Mouse (Mus musculus) MEL (cell line): Measurements from ENCODE around the gene Gm21970. TPM values are rescaled to one million over a fixed set of nuclear protein-coding genes. Genes with fewer than 3 reads are reported as not detected.

ENCODE experiments used
- DNase-seq: peaks from one replicate; pipeline ENCODE4 v3.0.0; 2011; ENCODE audit warnings: low read depth, low spot score
- H3K27ac ChIP-seq: 2 replicates; pipeline ENCODE4 v1.5.1; 2012; ENCODE audit warnings: low read depth, mild to moderate bottlenecking, control low read depth, low read length, moderate library complexity; ENCODE audit not compliant: control insufficient read depth
- H3K27me3 ChIP-seq, 2 experiments: fragments of 150-350 bp in 1 of 2; sonication (generic) in 1 of 2; 2 replicates each; pipeline ENCODE4 v1.6.1; 2012; ENCODE audit warnings: low read length in 2 of 2, mild to moderate bottlenecking in 2 of 2, improper control_type of control experiment in 1 of 2, moderate library complexity in 1 of 2; ENCODE audit not compliant: insufficient read depth in 2 of 2, control insufficient read depth in 1 of 2
- H3K36me3 ChIP-seq, 2 experiments: 2 replicates each; pipeline ENCODE4 v1.6.1; 2012 to 2014; ENCODE audit warnings: low read length in 2 of 2, improper control_type of control experiment in 1 of 2, inconsistent platforms in 1 of 2, mild to moderate bottlenecking in 1 of 2; ENCODE audit not compliant: insufficient read depth in 2 of 2, control insufficient read depth in 1 of 2
- H3K4me1 ChIP-seq, 2 experiments: fragments of 150-350 bp in 1 of 2; sonication (generic) in 1 of 2; 2 replicates each; pipeline ENCODE4 v1.6.1; 2012; ENCODE audit warnings: low read length in 2 of 2, improper control_type of control experiment in 1 of 2, mild to moderate bottlenecking in 1 of 2; ENCODE audit not compliant: insufficient read depth in 2 of 2, control insufficient read depth in 1 of 2
- H3K4me3 ChIP-seq, 2 experiments: fragments of 150-350 bp in 1 of 2; sonication (generic) in 1 of 2; 2 replicates each; pipeline ENCODE4 v1.5.1; 2012; ENCODE audit warnings: low read depth in 2 of 2, low read length in 2 of 2, mild to moderate bottlenecking in 2 of 2, moderate library complexity in 2 of 2, control low read depth in 1 of 2, improper control_type of control experiment in 1 of 2; ENCODE audit not compliant: control insufficient read depth in 1 of 2, insufficient read depth in 1 of 2
- H3K79me2 ChIP-seq: 2 replicates; pipeline ENCODE4 v1.6.1; 2012; ENCODE audit warnings: mild to moderate bottlenecking, low read length, moderate library complexity; ENCODE audit not compliant: control insufficient read depth, poor library complexity, insufficient read depth
- H3K9ac ChIP-seq: 2 replicates; pipeline ENCODE4 v1.6.1; 2012; ENCODE audit warnings: low read depth, mild to moderate bottlenecking, control low read depth, low read length, moderate library complexity; ENCODE audit not compliant: control insufficient read depth, poor library complexity, severe bottlenecking
- H3K9me3 ChIP-seq: fragments of 150-350 bp; sonication (generic); replicated peaks from 2 replicates; pipeline ENCODE4 v1.6.1; 2012; ENCODE audit warnings: mild to moderate bottlenecking, low read length, improper control_type of control experiment, moderate library complexity; ENCODE audit not compliant: insufficient read depth
- BHLHE40 ChIP-seq: IDR thresholded peaks from 2 replicates; pipeline ENCODE4 v1.6.1; 2012; ENCODE audit warnings: low read depth, mild to moderate bottlenecking, inconsistent platforms, low read length, improper control_type of control experiment, borderline replicate concordance
- CHD1 ChIP-seq: IDR thresholded peaks from 2 replicates; pipeline ENCODE4 v1.6.1; 2012; ENCODE audit warnings: low read depth, mild to moderate bottlenecking, inconsistent platforms, low read length, improper control_type of control experiment
- CHD2 ChIP-seq: IDR thresholded peaks from 2 replicates; pipeline ENCODE4 v1.6.1; 2011; ENCODE audit warnings: low read length, improper control_type of control experiment
- ELF1 ChIP-seq: IDR thresholded peaks from 2 replicates; pipeline ENCODE4 v1.6.1; 2014; ENCODE audit warnings: low read depth, mild to moderate bottlenecking, inconsistent platforms, low read length, improper control_type of control experiment, moderate library complexity
- GABPA ChIP-seq: IDR thresholded peaks from 2 replicates; pipeline ENCODE4 v1.6.1; 2012; ENCODE audit warnings: low read depth, mild to moderate bottlenecking, inconsistent platforms, low read length, improper control_type of control experiment, moderate library complexity
- MAFK ChIP-seq: IDR thresholded peaks from 2 replicates; pipeline ENCODE4 v1.6.1; 2011; ENCODE audit warnings: low read depth, mild to moderate bottlenecking, low read length, improper control_type of control experiment, borderline replicate concordance
- MAZ ChIP-seq: IDR thresholded peaks from 2 replicates; pipeline ENCODE4 v1.6.1; 2012; ENCODE audit warnings: low read depth, mild to moderate bottlenecking, inconsistent platforms, low read length, improper control_type of control experiment
- MEF2A ChIP-seq: IDR thresholded peaks from 2 replicates; pipeline ENCODE4 v1.6.1; 2014; ENCODE audit warnings: low read depth, mild to moderate bottlenecking, inconsistent platforms, low read length, improper control_type of control experiment; ENCODE audit not compliant: poor library complexity, insufficient replicate concordance, severe bottlenecking; ENCODE audit errors: extremely low read depth
- NELFE ChIP-seq: IDR thresholded peaks from 2 replicates; pipeline ENCODE4 v1.6.1; 2011; ENCODE audit warnings: low read depth, low read length, improper control_type of control experiment
- NRF1 ChIP-seq: IDR thresholded peaks from 2 replicates; pipeline ENCODE4 v1.6.1; 2014; ENCODE audit warnings: low read depth, mild to moderate bottlenecking, inconsistent platforms, low read length, improper control_type of control experiment, moderate library complexity; ENCODE audit not compliant: poor library complexity, insufficient read depth, severe bottlenecking
- POLR2AphosphoS2 ChIP-seq: IDR thresholded peaks from 2 replicates; pipeline ENCODE4 v1.6.1; 2011; ENCODE audit warnings: low read length, improper control_type of control experiment
- POLR2AphosphoS5 ChIP-seq: IDR thresholded peaks from 2 replicates; pipeline ENCODE4 v1.6.1; 2012; ENCODE audit warnings: low read depth, borderline replicate concordance, mild to moderate bottlenecking, inconsistent platforms, low read length, moderate library complexity, mixed read lengths
- RAD21 ChIP-seq: IDR thresholded peaks from 2 replicates; pipeline ENCODE4 v1.6.1; 2011; ENCODE audit warnings: mild to moderate bottlenecking, low read depth, low read length, improper control_type of control experiment
- RCOR1 ChIP-seq: IDR thresholded peaks from 2 replicates; pipeline ENCODE4 v1.6.1; 2012; ENCODE audit warnings: low read depth, mild to moderate bottlenecking, inconsistent platforms, low read length, improper control_type of control experiment
- TAL1 ChIP-seq: IDR thresholded peaks from 2 replicates; pipeline ENCODE4 v1.6.1; 2012; ENCODE audit warnings: mild to moderate bottlenecking, inconsistent platforms, low read length, moderate library complexity, mixed read lengths
- TCF12 ChIP-seq: IDR thresholded peaks from 2 replicates; pipeline ENCODE4 v1.6.1; 2014; ENCODE audit warnings: low read depth, mild to moderate bottlenecking, inconsistent platforms, low read length, improper control_type of control experiment, moderate library complexity
- UBTF ChIP-seq: IDR thresholded peaks from 2 replicates; pipeline ENCODE4 v1.6.1; 2012; ENCODE audit warnings: low read depth, mild to moderate bottlenecking, inconsistent platforms, low read length, improper control_type of control experiment, moderate library complexity, borderline replicate concordance; ENCODE audit not compliant: insufficient read depth
- USF2 ChIP-seq, 2 experiments: IDR thresholded peaks; 2 replicates each; pipeline ENCODE4 v1.6.1; 2011 to 2012; ENCODE audit warnings: improper control_type of control experiment in 2 of 2, low read length in 2 of 2, borderline replicate concordance in 1 of 2, inconsistent platforms in 1 of 2, low read depth in 1 of 2, mild to moderate bottlenecking in 1 of 2; ENCODE audit not compliant: insufficient read depth in 1 of 2
- ZC3H11A ChIP-seq: IDR thresholded peaks from 2 replicates; pipeline ENCODE4 v1.6.1; 2012; ENCODE audit warnings: low read depth, mild to moderate bottlenecking, inconsistent platforms, low read length, improper control_type of control experiment
- ZMIZ1 ChIP-seq: IDR thresholded peaks from 2 replicates; pipeline ENCODE4 v1.6.1; 2012; ENCODE audit warnings: low read depth, mild to moderate bottlenecking, inconsistent platforms, low read length, improper control_type of control experiment, moderate library complexity
- ZNF384 ChIP-seq: IDR thresholded peaks from 2 replicates; pipeline ENCODE4 v1.6.1; 2012; ENCODE audit warnings: low read depth, mild to moderate bottlenecking, inconsistent platforms, low read length, improper control_type of control experiment
- polyA plus RNA-seq, 2 experiments: library from polyadenylated mRNA; stranded (reverse) in 1 of 2; unstranded in 1 of 2; fragments of >175 nt in 1 of 2; fragments of >200 nt in 1 of 2; gene quantifications; 2 replicates each; pipeline versions ENCODE4 v1.2.1 to v1.2.4; 2012; ENCODE audit warnings: low replicate concordance in 2 of 2, low read depth in 1 of 2; ENCODE audit not compliant: insufficient read length in 2 of 2, insufficient read depth in 1 of 2, missing spikeins in 1 of 2
- total RNA-seq: library from RNA; depleted of rRNA; stranded (reverse); fragments of 300-350 nt; gene quantifications from 2 replicates; pipeline ENCODE4 v1.2.3, GENCODE M21; 2012

Gene Gm21970
- total and polyA plus RNA-seq, 3 experiments, result not detected

- TF ChIP-seq ZC3H11A (no peak), TCF12 (peak; percentile 41), RAD21 (no peak), MAFK (no peak)
Observed at GRCm38 (mm10) chr16:91372577-91373472, 18.7 kb upstream of the Gm21970 start, which contains the start of gene Ifnar2 (continued).

- H3K4me3 ChIP-seq, result peak overlapping the region; percentile 90 to 93
- H3K36me3 ChIP-seq, result peaks cover 0 to 10% of the 10 kb centered on the region in 2 experiments; a peak in 3 of 4 replicates
- TF ChIP-seq GABPA (no peak), ZMIZ1 (no peak), USF2 (IDR thresholded peaks at IDR 0.05; ENCODE audit: borderline replicate concordance in 1 of 2, insufficient read depth in 1 of 2, low read depth in 1 of 2, low read length in 2 of 2) (no peak), MEF2A (no peak), MAFK (no peak), ELF1 (no peak), POLR2AphosphoS2 (no peak), RAD21 (no peak), TAL1 (no peak), ZC3H11A (no peak), BHLHE40 (no peak), MAZ (no peak), UBTF (no peak), NRF1 (no peak), POLR2AphosphoS5 (no peak), RCOR1 (no peak), NELFE (no peak), CHD1 (no peak), ZNF384 (no peak), CHD2 (no peak)
- H3K27ac ChIP-seq, result peak overlapping the region; percentile 84
- no peaks in the 10 kb centered on the region for H3K27me3 ChIP-seq
- H3K79me2 ChIP-seq, result peaks cover 23% of the 10 kb centered on the region
- no peaks in the 10 kb centered on the region for H3K9me3 ChIP-seq
- DNase-seq, result peak; percentile 30
- peak overlapping the region; percentile 93 for H3K9ac ChIP-seq
- H3K4me1 ChIP-seq, result peaks cover 7 to 10% of the 10 kb centered on the region in 2 experiments
Observed at GRCm38 (mm10) chr16:91373473-91374252, 17.9 kb upstream of the Gm21970 start.
